Mouse (Mus musculus): ENCODE measurements at regions not wholly inside any gene's neighbourhood (a gene's known extent, or its start where the extent isn't known, plus 50 kb on each side); places are given as distances from the start of the nearest gene placed in this dataset.

GRCm38 (mm10) chr15:97548354-97548753 is 157.3 kb downstream of the Rpap3 start:
- Histone ChIP-seq H3K4me3 (ENCODE audit: extremely low read depth, insufficient read depth, insufficient read length) (no peak overlapping the region), H3K27me3 (ENCODE audit: control insufficient read depth, insufficient read depth, low read length) (no peaks in the 10 kb centered on the region), H3K36me3 (ENCODE audit: control insufficient read depth, insufficient read depth, low read length) (no peaks in the 10 kb centered on the region), H3K4me1 (ENCODE audit: control insufficient read depth, insufficient read depth, insufficient read length) (no peaks in the 10 kb centered on the region), H3K27ac (ENCODE audit: insufficient read depth, low read length) (no peak overlapping the region)
- 90% methylated on average over 4 of the region's 4 CpGs for WGBS
- DNase-seq (ENCODE audit: low read depth in 1 of 2, low spot score in 2 of 2): no peak
- no peak for TF ChIP-seq POLR2A (IDR thresholded peaks at IDR 0.05; ENCODE audit: low read depth, low read length)
- TF ChIP-seq CTCF (IDR thresholded peaks at IDR 0.05; ENCODE audit: extremely low read depth, insufficient read depth, insufficient read length, insufficient replicate concordance): no peak

GRCm38 (mm10) chr15:97545034-97545433 is 160.6 kb downstream of the Rpap3 start:
- Histone ChIP-seq H3K4me1 (ENCODE audit: control insufficient read depth, insufficient read depth, insufficient read length) (no peaks in the 10 kb centered on the region), H3K4me3 (ENCODE audit: extremely low read depth, insufficient read depth, insufficient read length) (no peak overlapping the region), H3K36me3 (ENCODE audit: control insufficient read depth, insufficient read depth, low read length) (no peaks in the 10 kb centered on the region), H3K27ac (ENCODE audit: insufficient read depth, low read length) (no peak overlapping the region), H3K27me3 (ENCODE audit: control insufficient read depth, insufficient read depth, low read length) (no peaks in the 10 kb centered on the region)
- TF ChIP-seq POLR2A (IDR thresholded peaks at IDR 0.05; ENCODE audit: low read depth, low read length) (no peak), CTCF (IDR thresholded peaks at IDR 0.05; ENCODE audit: extremely low read depth, insufficient read depth, insufficient read length, insufficient replicate concordance) (no peak)
- WGBS: 88% methylated on average over 11 of the region's 11 CpGs
- no peak for DNase-seq (ENCODE audit: low read depth in 1 of 2, low spot score in 2 of 2)

GRCm38 (mm10) chr15:97541646-97542045 is 164.0 kb downstream of the Rpap3 start:
- DNase-seq (ENCODE audit: low read depth in 1 of 2, low spot score in 2 of 2): no peak
- Histone ChIP-seq H3K27me3 (ENCODE audit: control insufficient read depth, insufficient read depth, low read length) (no peaks in the 10 kb centered on the region), H3K36me3 (ENCODE audit: control insufficient read depth, insufficient read depth, low read length) (no peaks in the 10 kb centered on the region), H3K4me1 (ENCODE audit: control insufficient read depth, insufficient read depth, insufficient read length) (no peaks in the 10 kb centered on the region), H3K4me3 (ENCODE audit: extremely low read depth, insufficient read depth, insufficient read length) (no peak overlapping the region), H3K27ac (ENCODE audit: insufficient read depth, low read length) (no peak overlapping the region)
- WGBS: 88% methylated on average over 9 of the region's 9 CpGs
- no peak for TF ChIP-seq POLR2A (IDR thresholded peaks at IDR 0.05; ENCODE audit: low read depth, low read length)
- no peak for TF ChIP-seq CTCF (IDR thresholded peaks at IDR 0.05; ENCODE audit: extremely low read depth, insufficient read depth, insufficient read length, insufficient replicate concordance)

GRCm38 (mm10) chr15:97536145-97536544 is 169.5 kb downstream of the Rpap3 start:
- 94% methylated on average over 12 of the region's 12 CpGs for WGBS

GRCm38 (mm10) chr15:97534878-97535277 is 170.7 kb downstream of the Rpap3 start:
- no peak overlapping the region for H3K4me3 ChIP-seq (ENCODE audit: extremely low read depth, insufficient read depth, insufficient read length)
- peak in 1 of 2 experiments; percentile 11 for DNase-seq (ENCODE audit: low read depth in 1 of 2, low spot score in 2 of 2)
- no peak for TF ChIP-seq CTCF (IDR thresholded peaks at IDR 0.05; ENCODE audit: extremely low read depth, insufficient read depth, insufficient read length, insufficient replicate concordance)
- no peak for TF ChIP-seq POLR2A (IDR thresholded peaks at IDR 0.05; ENCODE audit: low read depth, low read length)

More at GRCm38 (mm10) chr15:97536145-97536544, 169.5 kb downstream of the Rpap3 start:
- H3K36me3 ChIP-seq (ENCODE audit: control insufficient read depth, insufficient read depth, low read length): no peaks in the 10 kb centered on the region
- H3K27me3 ChIP-seq (ENCODE audit: control insufficient read depth, insufficient read depth, low read length): no peaks in the 10 kb centered on the region
- no peak overlapping the region for H3K27ac ChIP-seq (ENCODE audit: insufficient read depth, low read length)
- H3K4me3 ChIP-seq (ENCODE audit: extremely low read depth, insufficient read depth, insufficient read length): no peak overlapping the region
- H3K4me1 ChIP-seq (ENCODE audit: control insufficient read depth, insufficient read depth, insufficient read length): no peaks in the 10 kb centered on the region; the same call in 1 of the 2 replicates
- TF ChIP-seq POLR2A (IDR thresholded peaks at IDR 0.05; ENCODE audit: low read depth, low read length): no peak
- TF ChIP-seq CTCF (IDR thresholded peaks at IDR 0.05; ENCODE audit: extremely low read depth, insufficient read depth, insufficient read length, insufficient replicate concordance): no peak
- DNase-seq (ENCODE audit: low read depth in 1 of 2, low spot score in 2 of 2): no peak

GRCm38 (mm10) chr15:97533553-97534291 is 171.9 kb downstream of the Rpap3 start:
- WGBS: 78% methylated on average over 12 of the region's 12 CpGs
- no peak overlapping the region for H3K27ac ChIP-seq (ENCODE audit: insufficient read depth, low read length)

More at GRCm38 (mm10) chr15:97534878-97535277, 170.7 kb downstream of the Rpap3 start:
- Histone ChIP-seq H3K27ac (ENCODE audit: insufficient read depth, low read length) (no peak overlapping the region), H3K27me3 (ENCODE audit: control insufficient read depth, insufficient read depth, low read length) (no peaks in the 10 kb centered on the region), H3K36me3 (ENCODE audit: control insufficient read depth, insufficient read depth, low read length) (no peaks in the 10 kb centered on the region), H3K4me1 (ENCODE audit: control insufficient read depth, insufficient read depth, insufficient read length) (no peaks in the 10 kb centered on the region; the same call in 1 of the 2 replicates)
- WGBS: 60% methylated on average over 5 of the region's 5 CpGs

GRCm38 (mm10) chr15:97532346-97532910 is 173.2 kb downstream of the Rpap3 start:
- no peak for TF ChIP-seq CTCF (IDR thresholded peaks at IDR 0.05; ENCODE audit: extremely low read depth, insufficient read depth, insufficient read length, insufficient replicate concordance)
- TF ChIP-seq POLR2A (IDR thresholded peaks at IDR 0.05; ENCODE audit: low read depth, low read length): no peak
- H3K27ac ChIP-seq (ENCODE audit: insufficient read depth, low read length): no peak overlapping the region
- no peaks in the 10 kb centered on the region; the same call in 1 of the 2 replicates for H3K4me1 ChIP-seq (ENCODE audit: control insufficient read depth, insufficient read depth, insufficient read length)
- H3K4me3 ChIP-seq (ENCODE audit: extremely low read depth, insufficient read depth, insufficient read length): no peak overlapping the region
- peak; percentile 8 to 9 for DNase-seq (ENCODE audit: low read depth in 1 of 2, low spot score in 2 of 2)
- 46% methylated on average over 10 of the region's 10 CpGs for WGBS
- H3K27me3 ChIP-seq (ENCODE audit: control insufficient read depth, insufficient read depth, low read length): no peaks in the 10 kb centered on the region
- H3K36me3 ChIP-seq (ENCODE audit: control insufficient read depth, insufficient read depth, low read length): no peaks in the 10 kb centered on the region

More at GRCm38 (mm10) chr15:97533553-97534291, 171.9 kb downstream of the Rpap3 start:
- no peaks in the 10 kb centered on the region for H3K36me3 ChIP-seq (ENCODE audit: control insufficient read depth, insufficient read depth, low read length)
- no peak for TF ChIP-seq CTCF (IDR thresholded peaks at IDR 0.05; ENCODE audit: extremely low read depth, insufficient read depth, insufficient read length, insufficient replicate concordance)
- no peak for TF ChIP-seq POLR2A (IDR thresholded peaks at IDR 0.05; ENCODE audit: low read depth, low read length)
- H3K4me3 ChIP-seq (ENCODE audit: extremely low read depth, insufficient read depth, insufficient read length): no peak overlapping the region
- no peaks in the 10 kb centered on the region for H3K27me3 ChIP-seq (ENCODE audit: control insufficient read depth, insufficient read depth, low read length)
- DNase-seq (ENCODE audit: low read depth in 1 of 2, low spot score in 2 of 2): no peak
- H3K4me1 ChIP-seq (ENCODE audit: control insufficient read depth, insufficient read depth, insufficient read length): no peaks in the 10 kb centered on the region; the same call in 1 of the 2 replicates
